Mouse (Mus musculus) adrenal gland, adult (tissue): ENCODE data around the gene Gm9780.
"Not testable (repeated sequence)": the region's sequence is repeated elsewhere in the genome, so short reads cannot be mapped to it uniquely, and the experiment has no call there.

ENCODE experiments used
- DNase-seq, 2 experiments: peaks; one replicate each; pipeline ENCODE4 v3.0.0; 2022 to 2023; ENCODE audit warnings: low spot score in 1 of 2; ENCODE audit not compliant: inconsistent age in 2 of 2

Gm9780 gene

DNA sequence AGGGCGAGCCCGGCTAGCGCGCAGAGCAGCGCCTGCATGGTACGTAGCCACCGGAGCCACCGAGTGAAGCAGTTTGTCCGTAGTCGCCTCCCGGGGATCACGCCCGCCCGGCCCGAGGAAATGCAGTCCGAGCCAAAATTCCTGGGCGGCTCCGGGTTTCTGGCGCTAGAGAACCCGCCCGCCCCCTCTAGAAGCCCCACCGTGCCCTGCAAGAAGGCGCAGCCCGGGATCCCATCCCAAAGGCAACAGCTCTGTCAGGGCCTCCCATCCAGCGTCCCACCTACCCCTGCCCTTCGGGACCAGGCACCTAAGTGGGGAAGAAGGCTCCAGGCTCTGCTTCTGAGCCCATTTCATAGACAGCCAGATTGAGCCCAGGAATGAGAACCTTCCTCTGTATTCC lies at the start of gene Gm9780:
Gene Gm9780, minus strand, starts transcription at position 101 of the 400 bp plus-strand sequence.
- DNase-seq = not testable (repeated sequence)

- DNase-seq = not testable (repeated sequence)
Measured at GRCm38 (mm10) chr14:26081997-26082396, 39.5 kb upstream of the Gm9780 start, which contains the start of gene Cphx3. Cphx3 (plus strand) TSS chr14:26082297.

GRCm38 (mm10) chr14:26081216-26081615 lies 38.7 kb upstream of the Gm9780 start, which contains the start of gene Cphx2:
Cphx2 (plus strand) TSS chr14:26081516.
- not testable (repeated sequence) for DNase-seq

DNA sequence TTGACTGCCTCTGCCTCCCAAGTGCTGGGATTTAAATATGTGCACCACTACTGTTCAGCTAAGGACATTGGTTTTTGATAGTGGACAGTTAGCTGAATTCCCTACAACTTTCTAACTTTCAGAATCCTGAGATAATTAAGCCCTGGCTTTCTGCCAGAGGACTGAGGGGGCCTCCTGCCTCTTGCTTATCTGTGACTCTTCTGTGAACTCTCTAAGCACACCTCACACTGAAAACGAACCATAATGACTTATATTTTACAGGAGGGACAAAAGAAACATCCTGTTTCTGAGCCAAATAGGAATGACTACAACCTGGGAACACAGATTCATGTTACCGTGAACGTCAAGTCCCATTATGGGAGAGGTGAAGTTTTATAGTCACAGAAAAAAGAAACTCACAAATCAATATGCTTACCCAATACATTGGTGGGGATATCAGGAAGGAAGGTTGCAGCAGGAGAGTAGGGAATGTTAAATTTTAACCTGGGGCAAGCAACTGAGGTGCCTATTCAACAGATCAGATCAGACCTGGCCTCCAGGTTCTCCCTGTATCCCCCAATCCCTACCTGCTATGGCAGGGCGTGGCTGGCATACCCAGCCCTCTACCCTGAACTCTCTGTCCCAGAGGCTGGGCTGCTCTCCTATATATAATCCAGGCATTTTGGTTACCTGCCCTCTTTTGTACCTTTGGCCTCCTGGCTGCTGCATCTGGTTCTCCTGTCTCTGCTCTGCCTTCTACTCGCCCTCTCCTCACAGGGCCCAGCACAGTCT lies 34.3 kb upstream of the Gm9780 start:
- DNase-seq = not testable (repeated sequence)

GRCm38 (mm10) chr14:26067325-26067633 lies 24.8 kb upstream of the Gm9780 start, which contains the start of gene Tmem254c:
Tmem254c (minus strand) TSS chr14:26067355.
- not testable (repeated sequence) for DNase-seq

DNA sequence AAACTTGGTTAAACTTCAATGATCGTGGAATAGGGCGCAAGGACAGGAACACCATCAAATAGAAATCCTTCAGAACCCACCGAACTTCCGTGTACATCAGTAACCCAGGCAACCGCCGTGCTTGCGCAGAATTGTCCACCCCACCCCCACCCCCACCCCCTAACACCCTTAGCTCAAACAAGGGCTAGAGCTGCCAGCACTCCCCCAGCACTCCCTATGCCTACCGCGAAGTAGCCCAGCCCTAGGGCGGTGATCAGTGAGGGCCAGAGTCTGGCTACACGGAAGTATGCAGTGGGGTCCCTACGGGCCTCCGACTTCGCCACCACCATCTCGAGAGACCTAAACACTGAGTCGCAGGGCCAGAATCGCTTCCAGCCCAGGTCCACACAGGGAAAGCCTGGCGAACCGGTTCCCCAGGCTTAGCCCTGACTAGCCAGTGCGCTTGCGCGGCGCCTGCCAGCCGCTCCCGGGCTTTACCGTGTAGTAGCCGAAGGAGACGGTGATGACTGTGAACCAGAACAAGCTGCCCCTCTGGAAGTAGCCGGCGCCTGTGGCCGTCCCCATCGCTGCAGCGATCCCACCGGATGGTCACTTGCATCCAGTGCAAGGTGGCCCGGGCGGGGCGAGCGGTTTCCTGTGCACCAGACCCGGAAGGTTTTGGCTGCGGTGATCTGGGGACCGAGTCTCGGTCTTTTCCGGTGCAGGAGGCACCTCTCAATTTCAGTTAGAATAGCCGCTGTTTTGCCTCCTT lies 24.2 kb upstream of the Gm9780 start:
- DNase-seq = not testable (repeated sequence)

- not testable (repeated sequence) for DNase-seq
Measured at GRCm38 (mm10) chr14:26059362-26059761, 16.9 kb upstream of the Gm9780 start.

DNA sequence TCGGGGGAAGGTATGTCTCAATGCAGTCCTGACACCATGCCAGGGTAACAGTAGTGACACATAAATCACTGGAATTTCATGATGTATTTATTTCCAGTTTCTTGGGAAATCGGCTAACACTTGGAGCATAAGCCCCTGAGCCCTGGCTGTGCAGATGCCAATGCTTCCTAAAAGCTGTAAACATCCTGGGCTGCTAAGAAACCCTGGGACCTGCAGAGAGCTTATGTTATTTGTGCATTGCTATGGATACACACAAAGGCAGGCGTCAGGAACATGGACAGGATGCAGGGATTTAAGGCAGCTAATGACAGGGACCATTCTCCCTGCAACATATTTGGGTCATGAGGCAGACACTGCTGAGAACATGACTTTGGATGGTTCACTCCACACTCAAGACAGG lies 15.7 kb upstream of the Gm9780 start:
- not testable (repeated sequence) for DNase-seq

DNA sequence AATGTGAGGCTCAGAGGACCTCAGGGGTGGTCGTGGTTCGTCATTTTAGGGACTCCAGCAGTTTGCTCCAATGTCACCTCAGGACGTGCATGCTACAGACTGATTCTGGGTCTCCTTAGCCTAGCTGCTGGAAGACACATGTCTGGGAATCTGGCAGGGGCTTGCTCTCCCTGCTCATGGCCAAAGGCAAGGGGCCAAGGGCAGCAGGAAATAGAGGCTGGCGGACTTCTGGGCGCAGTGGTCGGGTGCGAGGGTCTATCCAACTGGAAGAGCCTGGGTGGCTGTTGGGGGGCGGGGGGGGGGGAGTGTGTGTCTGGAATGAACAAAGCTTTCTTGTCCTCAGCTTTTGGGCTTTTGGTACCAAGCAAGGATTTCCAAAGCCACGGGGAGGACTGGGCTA lies 6.3 kb upstream of the Gm9780 start:
- not testable (repeated sequence) for DNase-seq

DNA sequence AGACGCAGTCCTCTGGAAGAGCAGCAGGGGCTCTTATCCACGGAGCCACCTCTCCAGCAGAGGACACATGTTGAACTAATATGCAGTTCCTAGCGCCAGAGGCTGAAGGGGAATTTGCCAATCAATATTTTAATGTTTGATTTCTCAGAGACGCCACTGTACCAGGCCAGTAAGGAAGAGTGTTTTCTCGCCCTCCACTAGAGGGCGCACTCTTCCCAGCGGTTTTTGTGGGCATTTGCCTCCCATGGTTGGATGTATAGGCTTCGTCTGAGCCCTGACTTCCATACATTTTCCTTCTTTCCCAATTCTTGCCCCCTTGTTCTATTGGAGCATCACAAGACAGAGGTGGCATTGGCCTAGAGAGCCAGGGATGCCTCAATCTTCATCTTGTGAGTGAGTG lies 4.5 kb upstream of the Gm9780 start:
- DNase-seq = not testable (repeated sequence)

GRCm38 (mm10) chr14:26045007-26045406 lies 2.5 kb upstream of the Gm9780 start:
- DNase-seq = not testable (repeated sequence)

DNA sequence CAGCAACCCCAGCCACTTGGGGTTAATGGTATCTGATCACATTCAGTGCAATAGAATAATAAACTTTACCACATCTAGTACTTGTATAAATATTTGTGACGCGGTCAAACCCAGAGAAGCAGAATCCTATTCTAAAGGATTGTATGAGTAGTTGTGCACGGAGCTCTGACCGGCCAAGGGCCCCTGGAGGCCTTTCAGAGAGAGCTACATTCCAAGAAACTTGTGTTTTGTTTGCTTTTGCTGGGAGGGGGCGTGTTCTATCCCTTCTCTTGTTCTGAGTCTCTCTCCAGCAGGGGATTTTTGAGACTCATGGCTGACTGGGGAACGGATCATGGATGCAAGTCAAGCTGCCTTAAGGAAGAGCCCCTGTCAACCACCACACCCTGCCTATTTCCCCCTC lies 7.1 kb downstream of the Gm9780 start:
- DNase-seq = not testable (repeated sequence)

DNA sequence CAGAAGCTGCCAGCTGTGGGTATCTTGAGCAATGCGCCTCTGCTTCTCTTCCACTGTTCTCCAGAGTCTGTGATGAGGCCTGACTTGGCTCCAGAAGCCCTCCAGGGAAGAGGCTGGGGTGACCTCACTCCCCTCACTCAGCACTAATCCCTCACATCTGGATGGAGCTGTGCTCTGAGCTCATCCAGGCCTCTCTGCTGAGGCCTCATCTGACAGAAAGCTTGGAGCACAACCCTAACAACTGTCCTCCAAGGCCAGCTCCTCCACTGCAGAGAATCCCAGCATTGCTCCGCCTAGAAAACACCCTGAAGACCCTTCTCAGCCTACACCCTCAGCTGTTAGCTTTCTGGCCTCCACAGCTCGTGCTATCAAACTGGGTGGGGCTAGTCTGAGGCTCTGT lies 8.1 kb downstream of the Gm9780 start:
- not testable (repeated sequence) for DNase-seq

GRCm38 (mm10) chr14:26025653-26026052 lies 16.9 kb downstream of the Gm9780 start:
- not testable (repeated sequence) for DNase-seq

- not testable (repeated sequence) for DNase-seq
Measured at GRCm38 (mm10) chr14:26022831-26023230, 19.7 kb downstream of the Gm9780 start.

DNA sequence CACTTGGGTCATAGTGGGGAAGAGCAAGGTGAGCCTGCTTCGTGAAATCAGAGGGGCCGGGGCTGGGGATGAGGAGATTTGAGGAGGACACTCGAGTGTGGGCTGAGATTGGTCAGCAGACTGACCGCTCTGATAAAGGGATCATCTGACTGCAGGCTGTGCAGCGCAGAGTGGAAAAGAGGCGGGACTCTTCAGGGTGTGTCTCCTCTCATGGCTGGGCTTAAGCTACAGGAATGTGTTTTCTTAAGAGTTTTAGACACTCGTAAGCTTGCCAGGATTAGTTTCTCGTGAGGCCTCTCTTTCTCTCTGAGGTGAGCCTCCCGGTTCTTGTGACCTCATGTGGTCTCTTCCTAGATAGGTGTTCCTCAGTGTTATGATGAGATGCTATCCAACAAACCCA lies 21.0 kb downstream of the Gm9780 start:
- DNase-seq = not testable (repeated sequence)

DNA sequence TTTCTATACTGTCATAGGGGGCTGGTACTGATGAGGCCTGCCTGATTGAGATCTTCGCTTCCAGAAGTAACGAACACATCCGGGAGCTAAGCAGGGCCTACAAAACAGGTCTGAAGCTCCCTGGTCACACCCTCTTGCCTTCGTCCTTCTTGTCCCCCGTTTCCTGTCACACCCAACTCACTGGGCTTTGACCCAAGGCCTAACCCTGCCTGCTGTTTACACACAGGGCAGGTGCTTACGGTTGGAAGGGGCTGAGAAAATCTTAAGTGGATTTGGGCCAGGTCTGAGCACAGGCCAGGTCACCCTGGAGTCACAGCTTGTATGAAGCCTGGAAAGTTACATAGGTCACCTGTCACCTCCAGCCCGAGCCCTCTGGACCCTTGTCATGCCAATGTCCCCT lies 26.1 kb downstream of the Gm9780 start:
- DNase-seq = not testable (repeated sequence)

- not testable (repeated sequence) for DNase-seq
Measured at GRCm38 (mm10) chr14:26007462-26007861, 35.0 kb downstream of the Gm9780 start.

GRCm38 (mm10) chr14:25981880-25982279 lies 60.6 kb downstream of the Gm9780 start:
- peak in 1 of 2 experiments; percentile 25 for DNase-seq

- DNase-seq = peak in 1 of 2 experiments; percentile 16
Measured at GRCm38 (mm10) chr14:25979242-25979941, 63.1 kb downstream of the Gm9780 start.
